Mouse (Mus musculus): ENCODE measurements around the gene Klf3.

GRCm38 (mm10) chr5:64771619-64772018 lies 31.6 kb upstream of the Klf3 start:
- TF ChIP-seq CTCF (IDR thresholded peaks at IDR 0.05; ENCODE audit: low read depth, low read length) (no peak), POLR2A (IDR thresholded peaks at IDR 0.05; ENCODE audit: extremely low read depth, insufficient read depth, low read length) (no peak)
